ENCODE assay signal across 22 mouse cellular contexts in genomic region chr3:123075034-123075433, GRCm38 (mm10). TPM values are rescaled to one million over a fixed set of nuclear protein-coding genes. Genes with fewer than 3 reads are reported as not detected.
"Had no signal": no experiment of that assay in that cellular context is flagged by ENCODE, and none has a peak within 500 bp of the region (broad histone marks: within the 10 kb centered on the region; RNA-seq: fewer than 3 reads in every experiment).

No protein-coding gene starts in this region.

- H3K4me3 ChIP-seq: limb, embryonic 12.5 days; limb, embryonic 15.5 days; megakaryocyte, embryonic 14.5 days; midbrain, embryonic 15.5 days had no signal

- H3K27ac ChIP-seq: kidney, postnatal 0 days; limb, embryonic 12.5 days; limb, embryonic 15.5 days; liver, embryonic 14.5 days; midbrain, embryonic 15.5 days had no signal

- H3K4me1 ChIP-seq: limb, embryonic 12.5 days; limb, embryonic 15.5 days; megakaryocyte, embryonic 14.5 days; midbrain, embryonic 15.5 days had no signal

- H3K9ac ChIP-seq: limb, embryonic 12.5 days; limb, embryonic 15.5 days; liver, embryonic 14.5 days; liver, postnatal 0 days; lung, embryonic 14.5 days; midbrain, embryonic 15.5 days had no signal

- H3K4me2 ChIP-seq: limb, embryonic 12.5 days; limb, embryonic 15.5 days; liver, embryonic 11.5 days; lung, embryonic 14.5 days; midbrain, embryonic 11.5 days; midbrain, embryonic 15.5 days had no signal

- H3K36me3 ChIP-seq: limb, embryonic 12.5 days; limb, embryonic 15.5 days; midbrain, embryonic 15.5 days had no signal

- DNase-seq: kidney, adult 2 months; kidney, postnatal 25 days; left cerebral cortex, postnatal 4 days; liver, postnatal 0 days; lung, embryonic 14.5 days; lung, postnatal 10 days; lung, postnatal 36 days; right cerebral cortex, adult 18-20 months; right cerebral cortex, postnatal 14 days; right cerebral cortex, postnatal 4 days; thymus, postnatal 25 days had no signal

- ATAC-seq: liver, postnatal 0 days; midbrain, embryonic 15.5 days had no signal

- H3K27me3 ChIP-seq: limb, embryonic 12.5 days; limb, embryonic 15.5 days; megakaryocyte, embryonic 14.5 days; midbrain, embryonic 15.5 days had no signal

- H3K9me3 ChIP-seq: limb, embryonic 12.5 days; limb, embryonic 15.5 days; megakaryocyte, embryonic 14.5 days; midbrain, embryonic 15.5 days had no signal

RNA-seq across cellular contexts. Expression of gene Myoz2, which starts 40.2 kb away (rescaled TPM):
- total RNA-seq: layer of hippocampus, postnatal 14 days; left cerebral cortex, postnatal 14 days; left cerebral cortex, postnatal 4 days had no signal
- polyA plus RNA-seq: kidney, postnatal 0 days; liver, embryonic 14.5 days; midbrain, embryonic 11.5 days; midbrain, embryonic 15.5 days; thymus, postnatal 0 days had no signal
